Mouse (Mus musculus): ENCODE data around the gene Nfyb.

The Nfyb gene

GRCm38 (mm10) chr10:82745301-82745700 is 18.6 kb downstream of the Nfyb start:
- DNase-seq (ENCODE audit: low read depth, low spot score): no peak

- no peak for DNase-seq (ENCODE audit: low read depth, low spot score)
These were observed 19.6 kb downstream of the Nfyb start for GRCm38 (mm10) chr10:82744296-82744695.

- DNase-seq (ENCODE audit: low read depth, low spot score): no peak
These were observed 21.4 kb downstream of the Nfyb start for GRCm38 (mm10) chr10:82742578-82742977.

GRCm38 (mm10) chr10:82741876-82742275 is 22.1 kb downstream of the Nfyb start:
- DNase-seq (ENCODE audit: low read depth, low spot score): no peak

- no peak for DNase-seq (ENCODE audit: low read depth, low spot score)
These were observed 22.6 kb downstream of the Nfyb start for GRCm38 (mm10) chr10:82741354-82741753.

GRCm38 (mm10) chr10:82699296-82699941 is 64.5 kb downstream of the Nfyb start:
- DNase-seq (ENCODE audit: low read depth, low spot score): no peak

- peak; percentile 79 for DNase-seq (ENCODE audit: low read depth, low spot score)
These were observed 65.2 kb downstream of the Nfyb start for GRCm38 (mm10) chr10:82698712-82699261.
